Mouse (Mus musculus) MEL (cell line): ENCODE measurements at regions not wholly inside any gene's neighbourhood (a gene's known extent, or its start where the extent isn't known, plus 50 kb on each side); places are given as distances from the start of the nearest gene placed in this dataset.

Experiments used
- DNase-seq: peaks from one replicate; pipeline ENCODE4 v3.0.0; 2011; ENCODE audit warnings: low read depth, low spot score
- H3K27ac ChIP-seq: 2 replicates; pipeline ENCODE4 v1.5.1; 2012; ENCODE audit warnings: low read depth, mild to moderate bottlenecking, control low read depth, low read length, moderate library complexity; ENCODE audit not compliant: control insufficient read depth
- H3K27me3 ChIP-seq, 2 experiments: fragments of 150-350 bp in 1 of 2; sonication (generic) in 1 of 2; 2 replicates each; pipeline ENCODE4 v1.6.1; 2012; ENCODE audit warnings: low read length in 2 of 2, mild to moderate bottlenecking in 2 of 2, improper control_type of control experiment in 1 of 2, moderate library complexity in 1 of 2; ENCODE audit not compliant: insufficient read depth in 2 of 2, control insufficient read depth in 1 of 2
- H3K36me3 ChIP-seq, 2 experiments: 2 replicates each; pipeline ENCODE4 v1.6.1; 2012 to 2014; ENCODE audit warnings: low read length in 2 of 2, improper control_type of control experiment in 1 of 2, inconsistent platforms in 1 of 2, mild to moderate bottlenecking in 1 of 2; ENCODE audit not compliant: insufficient read depth in 2 of 2, control insufficient read depth in 1 of 2
- H3K4me1 ChIP-seq, 2 experiments: fragments of 150-350 bp in 1 of 2; sonication (generic) in 1 of 2; 2 replicates each; pipeline ENCODE4 v1.6.1; 2012; ENCODE audit warnings: low read length in 2 of 2, improper control_type of control experiment in 1 of 2, mild to moderate bottlenecking in 1 of 2; ENCODE audit not compliant: insufficient read depth in 2 of 2, control insufficient read depth in 1 of 2
- H3K4me3 ChIP-seq, 2 experiments: fragments of 150-350 bp in 1 of 2; sonication (generic) in 1 of 2; 2 replicates each; pipeline ENCODE4 v1.5.1; 2012; ENCODE audit warnings: low read depth in 2 of 2, low read length in 2 of 2, mild to moderate bottlenecking in 2 of 2, moderate library complexity in 2 of 2, control low read depth in 1 of 2, improper control_type of control experiment in 1 of 2; ENCODE audit not compliant: control insufficient read depth in 1 of 2, insufficient read depth in 1 of 2
- H3K79me2 ChIP-seq: 2 replicates; pipeline ENCODE4 v1.6.1; 2012; ENCODE audit warnings: mild to moderate bottlenecking, low read length, moderate library complexity; ENCODE audit not compliant: control insufficient read depth, poor library complexity, insufficient read depth
- H3K9ac ChIP-seq: 2 replicates; pipeline ENCODE4 v1.6.1; 2012; ENCODE audit warnings: low read depth, mild to moderate bottlenecking, control low read depth, low read length, moderate library complexity; ENCODE audit not compliant: control insufficient read depth, poor library complexity, severe bottlenecking
- H3K9me3 ChIP-seq: fragments of 150-350 bp; sonication (generic); replicated peaks from 2 replicates; pipeline ENCODE4 v1.6.1; 2012; ENCODE audit warnings: mild to moderate bottlenecking, low read length, improper control_type of control experiment, moderate library complexity; ENCODE audit not compliant: insufficient read depth
- BHLHE40 ChIP-seq: IDR thresholded peaks from 2 replicates; pipeline ENCODE4 v1.6.1; 2012; ENCODE audit warnings: low read depth, mild to moderate bottlenecking, inconsistent platforms, low read length, improper control_type of control experiment, borderline replicate concordance
- CHD2 ChIP-seq: IDR thresholded peaks from 2 replicates; pipeline ENCODE4 v1.6.1; 2011; ENCODE audit warnings: low read length, improper control_type of control experiment
- CTCF ChIP-seq, 3 experiments: IDR thresholded peaks in 2 of 3; conservative IDR thresholded peaks in 1 of 3; 2 replicates each; pipeline ENCODE4 v1.5.1; 2011 to 2012; ENCODE audit warnings: low read length in 3 of 3, low read depth in 2 of 3, mild to moderate bottlenecking in 2 of 3, improper control_type of control experiment in 1 of 3, inconsistent platforms in 1 of 3, mixed read lengths in 1 of 3, moderate library complexity in 1 of 3; ENCODE audit not compliant: control insufficient read depth in 1 of 3, insufficient read depth in 1 of 3, poor library complexity in 1 of 3, severe bottlenecking in 1 of 3
- EP300 ChIP-seq, 2 experiments: IDR thresholded peaks; 2 replicates each; pipeline ENCODE4 v1.6.1; 2011; ENCODE audit warnings: improper control_type of control experiment in 2 of 2, low read length in 2 of 2, low read depth in 1 of 2, mild to moderate bottlenecking in 1 of 2
- ETS1 ChIP-seq: IDR thresholded peaks from 2 replicates; pipeline ENCODE4 v1.6.1; 2012; ENCODE audit warnings: low read depth, mild to moderate bottlenecking, inconsistent platforms, low read length, improper control_type of control experiment, moderate library complexity
- GABPA ChIP-seq: IDR thresholded peaks from 2 replicates; pipeline ENCODE4 v1.6.1; 2012; ENCODE audit warnings: low read depth, mild to moderate bottlenecking, inconsistent platforms, low read length, improper control_type of control experiment, moderate library complexity
- GATA1 ChIP-seq: IDR thresholded peaks from 2 replicates; pipeline ENCODE4 v1.6.1; 2011; ENCODE audit warnings: low read depth, low read length, improper control_type of control experiment
- HCFC1 ChIP-seq: IDR thresholded peaks from 2 replicates; pipeline ENCODE4 v1.6.1; 2012; ENCODE audit warnings: low read depth, mild to moderate bottlenecking, inconsistent platforms, low read length, improper control_type of control experiment, moderate library complexity
- JUND ChIP-seq: IDR thresholded peaks from 2 replicates; pipeline ENCODE4 v1.6.1; 2011; ENCODE audit warnings: low read depth, mild to moderate bottlenecking, improper control_type of control experiment, low read length
- KAT2A ChIP-seq: conservative IDR thresholded peaks from 2 replicates; pipeline ENCODE4 v1.6.1; 2012; ENCODE audit warnings: low read depth, low read length, improper control_type of control experiment, inconsistent platforms
- MAFK ChIP-seq: IDR thresholded peaks from 2 replicates; pipeline ENCODE4 v1.6.1; 2011; ENCODE audit warnings: low read depth, mild to moderate bottlenecking, low read length, improper control_type of control experiment, borderline replicate concordance
- MAZ ChIP-seq: IDR thresholded peaks from 2 replicates; pipeline ENCODE4 v1.6.1; 2012; ENCODE audit warnings: low read depth, mild to moderate bottlenecking, inconsistent platforms, low read length, improper control_type of control experiment
- MEF2A ChIP-seq: IDR thresholded peaks from 2 replicates; pipeline ENCODE4 v1.6.1; 2014; ENCODE audit warnings: low read depth, mild to moderate bottlenecking, inconsistent platforms, low read length, improper control_type of control experiment; ENCODE audit not compliant: poor library complexity, insufficient replicate concordance, severe bottlenecking; ENCODE audit errors: extremely low read depth
- MXI1 ChIP-seq: IDR thresholded peaks from 2 replicates; pipeline ENCODE4 v1.6.1; 2011; ENCODE audit warnings: mild to moderate bottlenecking, low read depth, low read length, improper control_type of control experiment
- MYB ChIP-seq: IDR thresholded peaks from 2 replicates; pipeline ENCODE4 v1.6.1; 2011; ENCODE audit warnings: mild to moderate bottlenecking, low read depth, low read length, improper control_type of control experiment
- MYC ChIP-seq: IDR thresholded peaks from 2 replicates; pipeline ENCODE4 v1.6.1; 2011; ENCODE audit warnings: low read depth, mild to moderate bottlenecking, low read length, improper control_type of control experiment, moderate library complexity
- NELFE ChIP-seq: IDR thresholded peaks from 2 replicates; pipeline ENCODE4 v1.6.1; 2011; ENCODE audit warnings: low read depth, low read length, improper control_type of control experiment
- NRF1 ChIP-seq: IDR thresholded peaks from 2 replicates; pipeline ENCODE4 v1.6.1; 2014; ENCODE audit warnings: low read depth, mild to moderate bottlenecking, inconsistent platforms, low read length, improper control_type of control experiment, moderate library complexity; ENCODE audit not compliant: poor library complexity, insufficient read depth, severe bottlenecking
- POLR2AphosphoS2 ChIP-seq: IDR thresholded peaks from 2 replicates; pipeline ENCODE4 v1.6.1; 2011; ENCODE audit warnings: low read length, improper control_type of control experiment
- POLR2AphosphoS5 ChIP-seq: IDR thresholded peaks from 2 replicates; pipeline ENCODE4 v1.6.1; 2012; ENCODE audit warnings: low read depth, borderline replicate concordance, mild to moderate bottlenecking, inconsistent platforms, low read length, moderate library complexity, mixed read lengths
- RAD21 ChIP-seq: IDR thresholded peaks from 2 replicates; pipeline ENCODE4 v1.6.1; 2011; ENCODE audit warnings: mild to moderate bottlenecking, low read depth, low read length, improper control_type of control experiment
- RCOR1 ChIP-seq: IDR thresholded peaks from 2 replicates; pipeline ENCODE4 v1.6.1; 2012; ENCODE audit warnings: low read depth, mild to moderate bottlenecking, inconsistent platforms, low read length, improper control_type of control experiment
- SIN3A ChIP-seq: IDR thresholded peaks from 2 replicates; pipeline ENCODE4 v1.6.1; 2012; ENCODE audit warnings: low read length, improper control_type of control experiment, inconsistent platforms
- TAL1 ChIP-seq: IDR thresholded peaks from 2 replicates; pipeline ENCODE4 v1.6.1; 2012; ENCODE audit warnings: mild to moderate bottlenecking, inconsistent platforms, low read length, moderate library complexity, mixed read lengths
- TBP ChIP-seq: IDR thresholded peaks from 2 replicates; pipeline ENCODE4 v1.8.0; 2011; ENCODE audit warnings: low read depth, low read length, improper control_type of control experiment
- TCF12 ChIP-seq: IDR thresholded peaks from 2 replicates; pipeline ENCODE4 v1.6.1; 2014; ENCODE audit warnings: low read depth, mild to moderate bottlenecking, inconsistent platforms, low read length, improper control_type of control experiment, moderate library complexity
- USF2 ChIP-seq, 2 experiments: IDR thresholded peaks; 2 replicates each; pipeline ENCODE4 v1.6.1; 2011 to 2012; ENCODE audit warnings: improper control_type of control experiment in 2 of 2, low read length in 2 of 2, borderline replicate concordance in 1 of 2, inconsistent platforms in 1 of 2, low read depth in 1 of 2, mild to moderate bottlenecking in 1 of 2; ENCODE audit not compliant: insufficient read depth in 1 of 2
- ZC3H11A ChIP-seq: IDR thresholded peaks from 2 replicates; pipeline ENCODE4 v1.6.1; 2012; ENCODE audit warnings: low read depth, mild to moderate bottlenecking, inconsistent platforms, low read length, improper control_type of control experiment

- no peak for DNase-seq
- H3K27me3 ChIP-seq: no peaks in the 10 kb centered on the region
- no peaks in the 10 kb centered on the region for H3K9me3 ChIP-seq
- no peak overlapping the region for H3K27ac ChIP-seq
- no peaks in the 10 kb centered on the region for H3K79me2 ChIP-seq
- H3K9ac ChIP-seq: no peak overlapping the region
- no peaks in the 10 kb centered on the region for H3K36me3 ChIP-seq
- H3K4me3 ChIP-seq: no peak overlapping the region
- no peaks in the 10 kb centered on the region for H3K4me1 ChIP-seq
- no peak for TF ChIP-seq JUND
- TF ChIP-seq NELFE: no peak
- TF ChIP-seq POLR2AphosphoS5: no peak
- no peak for TF ChIP-seq MEF2A
- no peak for TF ChIP-seq POLR2AphosphoS2
- TF ChIP-seq ETS1: no peak
- TF ChIP-seq RAD21: no peak
- no peak for TF ChIP-seq CHD2
- no peak for TF ChIP-seq GATA1
- TF ChIP-seq BHLHE40: no peak
- TF ChIP-seq CTCF (IDR thresholded peaks at IDR 0.05 in 2 of 3, conservative IDR thresholded peaks at IDR 0.05 in 1 of 3; ENCODE audit: control insufficient read depth in 1 of 3, insufficient read depth in 1 of 3, low read depth in 2 of 3, low read length in 3 of 3, poor library complexity in 1 of 3, severe bottlenecking in 1 of 3): no peak
- no peak for TF ChIP-seq MXI1
- no peak for TF ChIP-seq TBP
- TF ChIP-seq GABPA: no peak
Measured at GRCm38 (mm10) chr2:178660071-178660470, 229.7 kb downstream of the Cdh26 start.

- Histone ChIP-seq H3K27ac (no peak overlapping the region), H3K36me3 (no peaks in the 10 kb centered on the region), H3K9me3 (no peaks in the 10 kb centered on the region), H3K4me1 (no peaks in the 10 kb centered on the region), H3K27me3 (no peaks in the 10 kb centered on the region), H3K79me2 (no peaks in the 10 kb centered on the region), H3K9ac (no peak overlapping the region), H3K4me3 (no peak overlapping the region)
- no peak for DNase-seq
- TF ChIP-seq MEF2A (no peak), GABPA (no peak), JUND (no peak), USF2 (IDR thresholded peaks at IDR 0.05; ENCODE audit: borderline replicate concordance in 1 of 2, insufficient read depth in 1 of 2, low read depth in 1 of 2, low read length in 2 of 2) (no peak), TAL1 (no peak), KAT2A (no peak), GATA1 (no peak), MAFK (no peak), CTCF (IDR thresholded peaks at IDR 0.05 in 2 of 3, conservative IDR thresholded peaks at IDR 0.05 in 1 of 3; ENCODE audit: control insufficient read depth in 1 of 3, insufficient read depth in 1 of 3, low read depth in 2 of 3, low read length in 3 of 3, poor library complexity in 1 of 3, severe bottlenecking in 1 of 3) (no peak), NRF1 (no peak), SIN3A (no peak), RCOR1 (no peak), EP300 (IDR thresholded peaks at IDR 0.05; ENCODE audit: low read depth in 1 of 2, low read length in 2 of 2) (no peak), TCF12 (no peak), ETS1 (no peak), HCFC1 (no peak), ZC3H11A (no peak), MAZ (no peak), MYC (no peak), MYB (no peak)
Measured at GRCm38 (mm10) chr2:178662396-178662795, 232.1 kb downstream of the Cdh26 start.
